Mouse (Mus musculus) liver, adult 2 months (tissue): ENCODE data around the gene Clpb. TPM values are rescaled to one million over a fixed set of nuclear protein-coding genes. Genes with fewer than 3 reads are reported as not detected.
A peak's percentile ranks its signal among the peaks of the same experiment; 100 is the strongest.

ENCODE experiments used
- DNase-seq: peaks from one replicate; pipeline ENCODE4 v3.0.0-alpha.2; 2011; ENCODE audit warnings: low read depth, low spot score; ENCODE audit errors: extremely low read depth
- H3K27ac ChIP-seq: fragments of 200-500 bp; replicated peaks from 2 replicates; pipeline ENCODE4 v1.5.1; 2012; ENCODE audit warnings: low read depth, mild to moderate bottlenecking, control low read depth, inconsistent platforms, low read length; ENCODE audit not compliant: insufficient read depth
- H3K27me3 ChIP-seq: fragments of 200-500 bp; 2 replicates; pipeline ENCODE4 v1.6.1; 2012; ENCODE audit warnings: mild to moderate bottlenecking, moderate library complexity, low read length, inconsistent platforms; ENCODE audit not compliant: control insufficient read depth, insufficient read depth
- H3K36me3 ChIP-seq: fragments of 200-500 bp; 2 replicates; pipeline ENCODE4 v1.6.1; 2012; ENCODE audit warnings: low read length, inconsistent platforms; ENCODE audit not compliant: control insufficient read depth, insufficient read depth
- H3K4me1 ChIP-seq: fragments of 200-500 bp; 2 replicates; pipeline ENCODE4 v1.6.1; 2011; ENCODE audit warnings: low read length; ENCODE audit not compliant: control insufficient read depth, insufficient read depth
- H3K4me3 ChIP-seq: fragments of 200-500 bp; 2 replicates; pipeline ENCODE4 v1.5.1; 2011; ENCODE audit warnings: low read depth, mild to moderate bottlenecking, control low read depth, low read length, moderate library complexity; ENCODE audit not compliant: insufficient read depth
- H3K79me2 ChIP-seq: fragments of 200-500 bp; 2 replicates; pipeline ENCODE4 v1.6.1; 2012; ENCODE audit warnings: inconsistent platforms, mild to moderate bottlenecking, low read length, moderate library complexity; ENCODE audit not compliant: control insufficient read depth, insufficient read depth
- H3K9ac ChIP-seq: fragments of 200-500 bp; 2 replicates; pipeline ENCODE4 v1.6.1; 2012; ENCODE audit warnings: low read depth, mild to moderate bottlenecking, control low read depth, inconsistent platforms, low read length
- CTCF ChIP-seq: fragments of 200-500 bp; IDR thresholded peaks from 2 replicates; pipeline ENCODE4 v1.5.1; 2011; ENCODE audit warnings: low read depth, low read length, control low read depth
- POLR2A ChIP-seq: fragments of 200-500 bp; IDR thresholded peaks from 2 replicates; pipeline ENCODE4 v1.6.1; 2011; ENCODE audit warnings: low read length, control low read depth; ENCODE audit not compliant: insufficient read depth; ENCODE audit errors: extremely low read depth
- WGBS: fragments of 180-500 bp; shearing (Covaris S2); methylation state at CpG from one replicate; pipeline ENCODE4 v1.1.7; 2018; 5-methylcytosine and 5-hydroxymethylcytosine counted together
- polyA plus RNA-seq: library from polyadenylated mRNA; depleted of rRNA; stranded (reverse); fragments of >200 nt; gene quantifications from 2 replicates; pipeline ENCODE4 v1.2.3, GENCODE M21; 2012
- total RNA-seq: library from RNA; depleted of rRNA; stranded (reverse); fragments of >200 nt; gene quantifications from 2 replicates; pipeline ENCODE4 v1.2.3, GENCODE M21; 2014

Clpb gene
- total and polyA plus RNA-seq, 2 experiments, result 36.4 to 43.2 TPM

- WGBS, result 53% methylated on average over 6 of the region's 6 CpGs
- no peak overlapping the region for H3K27ac ChIP-seq
- H3K36me3 ChIP-seq, result no peaks in the 10 kb centered on the region
- DNase-seq, result peak; percentile 48
- no peak for TF ChIP-seq CTCF
- TF ChIP-seq POLR2A, result no peak
- H3K9ac ChIP-seq, result no peak overlapping the region
- H3K27me3 ChIP-seq, result no peaks in the 10 kb centered on the region
- no peak overlapping the region for H3K4me3 ChIP-seq
- peaks cover 2% of the 10 kb centered on the region; the same call in 1 of the 2 replicates for H3K79me2 ChIP-seq
- peaks cover 2% of the 10 kb centered on the region; the same call in 1 of the 2 replicates for H3K4me1 ChIP-seq
Observed at GRCm38 (mm10) chr7:101676033-101676761, 12.8 kb downstream of the Clpb start.

GRCm38 (mm10) chr7:101676762-101677308, 13.4 kb downstream of the Clpb start:
- no peak for DNase-seq
- Histone ChIP-seq H3K27ac (no peak overlapping the region), H3K9ac (no peak overlapping the region), H3K4me1 (peaks cover 2% of the 10 kb centered on the region; the same call in 1 of the 2 replicates), H3K79me2 (peaks cover 2% of the 10 kb centered on the region; the same call in 1 of the 2 replicates), H3K36me3 (no peaks in the 10 kb centered on the region), H3K4me3 (no peak overlapping the region), H3K27me3 (no peaks in the 10 kb centered on the region)
- TF ChIP-seq POLR2A, result no peak
- no peak for TF ChIP-seq CTCF
- 83% methylated on average over 3 of the region's 3 CpGs for WGBS

- TF ChIP-seq POLR2A (no peak), CTCF (peak; percentile 82)
- Histone ChIP-seq H3K4me3 (no peak overlapping the region), H3K9ac (no peak overlapping the region), H3K79me2 (peaks cover 5% of the 10 kb centered on the region; the same call in 1 of the 2 replicates), H3K27me3 (no peaks in the 10 kb centered on the region), H3K4me1 (peaks cover 2% of the 10 kb centered on the region; the same call in 1 of the 2 replicates), H3K27ac (no peak overlapping the region), H3K36me3 (no peaks in the 10 kb centered on the region)
- peak; percentile 12 for DNase-seq
- 30% methylated on average over 7 of the region's 7 CpGs for WGBS
Observed at GRCm38 (mm10) chr7:101679591-101679990, 16.2 kb downstream of the Clpb start.

GRCm38 (mm10) chr7:101680961-101681360, 17.5 kb downstream of the Clpb start:
- Histone ChIP-seq H3K9ac (no peak overlapping the region), H3K4me1 (no peaks in the 10 kb centered on the region), H3K27ac (no peak overlapping the region), H3K27me3 (no peaks in the 10 kb centered on the region), H3K4me3 (no peak overlapping the region), H3K79me2 (peaks cover 5% of the 10 kb centered on the region; the same call in 1 of the 2 replicates), H3K36me3 (no peaks in the 10 kb centered on the region)
- TF ChIP-seq POLR2A (no peak), CTCF (no peak)
- WGBS, result 91% methylated on average over 3 of the region's 3 CpGs
- DNase-seq, result no peak

GRCm38 (mm10) chr7:101681565-101682071, 18.2 kb downstream of the Clpb start:
- H3K79me2 ChIP-seq, result peaks cover 5% of the 10 kb centered on the region; the same call in 1 of the 2 replicates
- TF ChIP-seq POLR2A (no peak), CTCF (no peak)
- H3K27ac ChIP-seq, result no peak overlapping the region
- no peak overlapping the region for H3K4me3 ChIP-seq
- no peak for DNase-seq
- 87% methylated on average over 6 of the region's 6 CpGs for whole genome bisulfite sequencing
- no peaks in the 10 kb centered on the region for H3K4me1 ChIP-seq
- no peaks in the 10 kb centered on the region for H3K36me3 ChIP-seq
- H3K9ac ChIP-seq, result no peak overlapping the region
- H3K27me3 ChIP-seq, result no peaks in the 10 kb centered on the region

GRCm38 (mm10) chr7:101682886-101683285, 19.5 kb downstream of the Clpb start:
- Histone ChIP-seq H3K4me3 (no peak overlapping the region), H3K79me2 (peaks cover 5% of the 10 kb centered on the region; the same call in 1 of the 2 replicates), H3K9ac (no peak overlapping the region), H3K27ac (no peak overlapping the region), H3K27me3 (no peaks in the 10 kb centered on the region), H3K36me3 (no peaks in the 10 kb centered on the region; the same call in 1 of the 2 replicates), H3K4me1 (no peaks in the 10 kb centered on the region)
- peak; percentile 28 for DNase-seq
- WGBS, result 27% methylated on average over 5 of the region's 5 CpGs
- TF ChIP-seq CTCF (no peak), POLR2A (no peak)
